Mouse (Mus musculus) bone marrow, adult 2 months (tissue): ENCODE data around the gene B4galnt4.

ENCODE experiments used
- CTCF ChIP-seq: fragments of 200-500 bp; IDR thresholded peaks from 2 replicates; pipeline ENCODE4 v1.5.1; 2011; ENCODE audit warnings: low read length, control low read depth; ENCODE audit not compliant: control insufficient read depth, insufficient read depth
- POLR2A ChIP-seq: fragments of 200-500 bp; IDR thresholded peaks from 2 replicates; pipeline ENCODE4 v1.6.1; 2011; ENCODE audit warnings: low read depth, mild to moderate bottlenecking, control low read depth, low read length, borderline replicate concordance; ENCODE audit not compliant: control insufficient read depth

DNA sequence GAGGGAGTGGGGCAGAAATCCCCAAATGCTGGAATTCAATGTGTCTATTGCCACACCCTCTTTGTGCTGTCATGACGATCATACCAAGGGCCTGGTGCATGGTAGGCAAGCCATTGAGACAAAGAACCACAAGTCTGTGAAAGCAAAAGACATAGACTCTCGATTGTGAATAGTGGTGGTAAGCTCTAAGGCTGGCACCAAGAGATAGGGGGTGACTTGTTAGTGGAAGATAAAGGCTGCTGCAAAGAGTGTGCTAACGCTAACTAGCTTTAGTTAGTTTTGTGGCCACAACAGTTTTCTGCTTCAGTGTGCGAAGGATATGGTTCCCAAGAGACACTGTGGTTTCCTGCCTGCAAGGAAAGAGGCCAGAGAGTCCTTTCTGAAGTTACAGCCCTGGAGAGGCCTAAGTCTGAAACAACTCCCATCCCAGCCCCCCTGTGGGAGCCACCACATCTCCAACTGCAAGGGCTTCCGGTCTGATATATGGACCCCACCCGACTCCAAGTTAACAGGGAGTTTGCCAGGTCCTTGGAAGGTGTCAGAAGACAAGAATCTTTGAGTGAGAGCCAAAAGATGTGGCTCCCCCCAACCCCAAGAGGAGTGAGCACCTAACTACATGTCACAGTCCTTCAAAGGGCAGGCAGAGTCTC, 13.8 kb upstream of the B4galnt4 start:
- TF ChIP-seq POLR2A (no peak), CTCF (no peak)
